Mouse (Mus musculus) v-Abl transformed pro-B cells (cell line): ENCODE measurements at regions not wholly inside any gene's neighbourhood (a gene's known extent, or its start where the extent isn't known, plus 50 kb on each side); places are given as distances from the start of the nearest gene placed in this dataset.

Experiments
- in situ Hi-C, 2 experiments: fragments of 400-800 bp; cut with MboI; formaldehyde crosslinking; loops; one replicate each; pipeline ENCODE4 v1.15.1; 2025; ENCODE audit not compliant: unreplicated experiment in 2 of 2

- in situ Hi-C loops, result no loop called here
These were observed 349.1 kb upstream of the Tmc3 start for GRCm38 (mm10) chr7:83235659-83236058.

GRCm38 (mm10) chr7:83237336-83237735, 347.4 kb upstream of the Tmc3 start:
- in situ Hi-C loops, result no loop called here

GRCm38 (mm10) chr7:83238091-83238490, 346.6 kb upstream of the Tmc3 start:
- in situ Hi-C loops, result no loop called here

- in situ Hi-C loops, result no loop called here
These were observed 342.5 kb upstream of the Tmc3 start for GRCm38 (mm10) chr7:83242233-83242632.

DNA sequence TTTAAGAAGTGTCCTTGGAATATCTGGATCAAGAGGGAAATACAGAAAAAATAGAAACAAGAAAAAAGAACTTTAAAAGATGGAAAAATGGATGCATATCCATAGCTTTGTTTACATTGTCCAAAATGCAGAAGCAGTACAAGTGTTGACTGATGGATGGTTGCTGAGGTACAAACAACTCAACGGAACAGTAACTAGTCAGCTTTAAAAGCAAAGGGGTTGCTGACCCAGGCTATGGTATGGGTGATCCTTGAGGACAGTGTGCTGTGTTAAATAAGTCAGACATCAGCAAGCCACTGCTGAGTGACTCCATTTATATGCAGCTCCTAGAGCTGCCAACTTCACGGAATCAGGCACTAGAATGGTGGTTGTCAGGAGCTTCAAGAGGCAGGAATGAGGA, 338.9 kb upstream of the Tmc3 start:
- in situ Hi-C loops, result no loop called here

- in situ Hi-C loops, result loop anchor here in 1 of 2 experiments (25.0 kb wide), 1 partner anchor 390 kb away; the partner anchor contains the start of gene Mex3b
These were observed 332.6 kb upstream of the Tmc3 start for GRCm38 (mm10) chr7:83251995-83252563.

- in situ Hi-C loops, result loop anchor here in 1 of 2 experiments (25.0 kb wide), 1 partner anchor 391 kb away; the partner anchor contains the start of gene Mex3b
These were observed 331.7 kb upstream of the Tmc3 start for GRCm38 (mm10) chr7:83253001-83253400.

- in situ Hi-C loops, result loop anchor here in 1 of 2 experiments (25.0 kb wide), 1 partner anchor 391 kb away; the partner anchor contains the start of gene Mex3b
These were observed 331.3 kb upstream of the Tmc3 start for GRCm38 (mm10) chr7:83253432-83253831.

GRCm38 (mm10) chr7:83254411-83254810, 330.3 kb upstream of the Tmc3 start:
- in situ Hi-C loops, result loop anchor here in 1 of 2 experiments (25.0 kb wide), 1 partner anchor 392 kb away; the partner anchor contains the start of gene Mex3b

- in situ Hi-C loops, result loop anchor here in 1 of 2 experiments (25.0 kb wide), 1 partner anchor 394 kb away; the partner anchor contains the start of gene Mex3b
These were observed 328.4 kb upstream of the Tmc3 start for GRCm38 (mm10) chr7:83256236-83256784.

DNA sequence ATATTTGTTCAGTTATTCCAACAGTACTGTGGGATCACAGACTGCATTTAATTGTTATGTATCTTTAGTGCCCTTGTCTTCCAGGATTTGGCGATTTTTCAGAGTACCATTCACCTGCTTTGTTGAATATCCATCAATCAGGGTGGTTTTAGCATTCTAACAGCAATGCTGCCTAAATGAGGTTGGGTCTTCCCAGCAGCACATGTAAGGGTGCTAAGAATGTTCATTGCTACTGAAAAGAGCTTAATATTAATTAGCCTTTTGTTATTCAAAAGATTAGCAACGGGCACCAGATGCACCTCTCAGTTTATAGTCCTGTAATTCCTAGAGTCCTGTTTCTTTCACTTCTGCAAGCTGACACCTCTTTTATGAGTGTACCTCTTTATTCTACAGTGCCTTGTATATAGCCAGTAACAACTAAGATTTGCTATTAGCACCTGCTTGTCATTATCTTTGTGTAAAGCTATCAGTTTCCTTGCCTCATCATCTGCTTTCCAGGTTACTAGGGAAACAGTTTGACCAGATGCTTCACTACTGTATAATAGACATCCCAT, 326.3 kb upstream of the Tmc3 start:
- in situ Hi-C loops, result loop anchor here in 1 of 2 experiments (25.0 kb wide), 1 partner anchor 396 kb away; the partner anchor contains the start of gene Mex3b

GRCm38 (mm10) chr7:83261489-83261888, 323.2 kb upstream of the Tmc3 start:
- in situ Hi-C loops, result loop anchor here (5.0 to 25.0 kb wide), 4 partner anchors 394 to 549 kb away; partner anchors contain the start of gene Mex3b (in 2 of the 2)

- in situ Hi-C loops, result loop anchor here (10.0 to 25.0 kb wide), 2 partner anchors 55 to 778 kb away; no protein-coding TSS in a partner anchor
These were observed 294.6 kb upstream of the Tmc3 start for GRCm38 (mm10) chr7:83289915-83290773.

DNA sequence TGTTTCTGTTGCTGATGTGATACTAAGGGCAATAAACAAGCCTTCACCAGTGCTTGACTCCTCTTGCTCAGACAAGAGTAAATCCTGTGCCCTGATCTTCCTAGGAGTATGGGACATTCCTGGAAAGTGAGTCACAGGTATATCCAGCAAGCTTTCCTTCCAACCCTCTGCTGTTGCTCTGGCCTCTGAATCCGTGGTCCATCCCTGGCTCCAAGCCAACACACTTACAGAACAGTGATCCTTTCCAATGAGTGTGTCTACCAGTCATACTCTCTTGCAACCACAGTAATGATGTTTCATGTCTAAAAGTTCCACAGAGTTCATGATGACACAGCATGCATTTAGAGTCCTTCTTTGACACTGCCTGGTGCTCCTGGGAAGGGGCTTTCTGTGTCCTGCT, 277.6 kb upstream of the Tmc3 start:
- in situ Hi-C loops, result no loop called here

DNA sequence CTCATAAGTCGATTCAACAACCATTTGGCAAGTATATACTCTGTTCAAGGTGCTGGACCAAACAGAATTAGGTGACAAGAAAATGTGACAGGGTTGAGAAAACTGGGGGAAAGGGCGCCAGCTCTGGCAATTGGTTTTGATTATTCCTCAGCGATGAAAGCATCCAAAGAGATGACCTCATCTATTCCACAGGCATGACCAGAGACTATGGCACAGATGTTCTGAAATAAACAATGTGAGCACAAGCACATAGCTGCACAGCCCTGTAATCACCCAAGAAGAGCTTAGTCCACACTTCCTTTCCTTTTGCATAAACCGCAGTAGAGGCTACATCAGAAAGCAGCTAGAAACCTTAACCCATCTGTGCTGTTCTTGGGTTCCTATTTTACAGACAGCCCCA, 272.6 kb upstream of the Tmc3 start:
- in situ Hi-C loops, result no loop called here

GRCm38 (mm10) chr7:83329809-83330412, 254.8 kb upstream of the Tmc3 start:
- in situ Hi-C loops, result no loop called here

DNA sequence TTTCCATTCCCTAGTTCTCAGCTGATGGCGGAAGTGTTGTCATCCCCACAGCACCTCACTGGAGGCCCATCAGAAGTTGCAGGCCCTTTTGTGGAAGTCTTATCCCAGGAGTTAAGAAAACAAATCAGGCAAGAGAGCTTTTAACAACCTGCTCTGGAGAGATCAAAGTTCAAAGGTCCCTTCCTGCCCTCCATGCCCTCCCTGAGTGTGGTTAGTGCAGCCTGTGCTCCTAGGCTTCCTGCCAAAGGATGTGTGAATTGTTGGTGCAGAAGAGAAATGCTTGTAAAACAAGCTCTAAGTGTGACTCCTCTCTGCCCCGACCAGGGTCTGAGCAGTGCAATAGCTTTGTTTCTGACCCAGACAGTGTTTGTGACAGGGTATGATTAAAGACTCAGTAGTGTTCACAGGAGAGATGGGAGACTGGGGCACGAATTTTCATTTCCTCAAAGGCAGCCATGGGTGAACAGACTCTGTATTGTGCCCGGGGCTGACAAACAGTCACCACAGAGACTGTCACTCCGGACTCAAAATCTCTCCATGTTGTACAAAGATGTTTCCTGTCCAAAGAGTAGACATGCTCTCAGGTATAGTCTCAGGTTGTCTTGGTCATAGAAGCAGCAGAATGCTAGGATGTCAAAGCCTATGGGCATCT, 237.5 kb upstream of the Tmc3 start:
- in situ Hi-C loops, result loop anchor here in 1 of 2 experiments (10.0 kb wide), 1 partner anchor 62 kb away; no protein-coding TSS in a partner anchor

GRCm38 (mm10) chr7:83369191-83369590, 215.5 kb upstream of the Tmc3 start:
- in situ Hi-C loops, result no loop called here

- in situ Hi-C loops, result no loop called here
These were observed 215.1 kb upstream of the Tmc3 start for GRCm38 (mm10) chr7:83369605-83370004.

GRCm38 (mm10) chr7:83376826-83377225, 207.9 kb upstream of the Tmc3 start:
- in situ Hi-C loops, result no loop called here
